Comparison of ENCODE assay signal across 8 mouse cellular contexts in genomic region chr4:97647700-97648435, GRCm38 (mm10).
DNase-seq lines count a peak whose midpoint lies in the region; ATAC-seq and TF ChIP-seq lines count a peak whose summit lies in the region.

No protein-coding gene starts in this region.

- no peak overlapping the region for H3K4me3 ChIP-seq in forebrain, embryonic 14.5 days (ENCODE audit: low read depth, low read length)

- TF ChIP-seq POLR2A in brain, embryonic 14.5 days (IDR thresholded peaks at IDR 0.05; ENCODE audit: borderline replicate concordance, extremely low read depth, insufficient read depth, insufficient read length, poor library complexity, severe bottlenecking), result no peak

- H3K36me3 ChIP-seq in forebrain, embryonic 14.5 days (ENCODE audit: control insufficient read depth, insufficient read depth, low read length), result no peaks in the 10 kb centered on the region

- peak; percentile 48 for ATAC-seq in forebrain, embryonic 14.5 days
- no peak for ATAC-seq in CD4-positive, CD25-positive, alpha-beta regulatory T cell, adult 4 months

- no peaks in the 10 kb centered on the region for H3K9me3 ChIP-seq in forebrain, embryonic 14.5 days (replicated peaks; ENCODE audit: control insufficient read depth, low read length)

- peaks cover 30% of the 10 kb centered on the region for H3K4me1 ChIP-seq in forebrain, embryonic 14.5 days (ENCODE audit: control insufficient read depth, insufficient read depth, low read length)

- H3K27me3 ChIP-seq in forebrain, embryonic 14.5 days (replicated peaks; ENCODE audit: control insufficient read depth, insufficient read depth, low read length), result no peaks in the 10 kb centered on the region

- DNase-seq in frontal cortex, postnatal 10 days (ENCODE audit: low spot score in 2 of 2), result peak; percentile 40 to 47
- no peak for DNase-seq in frontal cortex, postnatal 25 days (ENCODE audit: low spot score in 2 of 2)
- peak; percentile 93 for DNase-seq in brain, embryonic 14.5 days (ENCODE audit: low read depth)
- DNase-seq in forebrain, embryonic 14.5 days (ENCODE audit: low spot score), result peak; percentile 84
- peak; percentile 62 to 74 for DNase-seq in layer of hippocampus, postnatal 10 days (ENCODE audit: low spot score in 2 of 2)
- peak; percentile 73 to 77 for DNase-seq in right cerebral cortex, postnatal 10 days (ENCODE audit: low spot score in 2 of 2)
- no peak for DNase-seq in adrenal gland, postnatal 36 days

- TF ChIP-seq CTCF in brain, embryonic 14.5 days (IDR thresholded peaks at IDR 0.05; ENCODE audit: borderline replicate concordance, extremely low read depth, insufficient read depth, insufficient read length), result no peak

- H3K27ac ChIP-seq in forebrain, embryonic 14.5 days (ENCODE audit: low read depth, low read length), result peak overlapping the region; percentile 88

- H3K9ac ChIP-seq in forebrain, embryonic 14.5 days (ENCODE audit: low read length), result no peak overlapping the region; the same call in 1 of the 2 replicates

- WGBS in forebrain, embryonic 14.5 days, result 50% methylated on average over 15 of the region's 15 CpGs

- 0 out of 2 replicates have a peak overlapping the region, but pooled peaks have one; percentile 0 for H3K4me2 ChIP-seq in forebrain, embryonic 14.5 days (ENCODE audit: low read length)

Comparison
In these comparisons a context has a peak if more than half of its experiments do, and no peak if none do; other contexts are left out.
1. DNase-seq: peak in frontal cortex, postnatal 10 days (2 of 2), brain, embryonic 14.5 days (single experiment), forebrain, embryonic 14.5 days (single experiment), layer of hippocampus, postnatal 10 days (2 of 2) and right cerebral cortex, postnatal 10 days (2 of 2); none in frontal cortex, postnatal 25 days (0 of 2) and adrenal gland, postnatal 36 days (0 of 2).